Mouse (Mus musculus) C2C12 (cell line): Measurements from ENCODE around the gene Tmem86a. TPM values are rescaled to one million over a fixed set of nuclear protein-coding genes. Genes with fewer than 3 reads are reported as not detected.

Experiments used
- H3K27me3 ChIP-seq: one replicate; pipeline ENCODE4 v1.6.1; 2011; ENCODE audit not compliant: control insufficient read depth, insufficient read depth, insufficient read length
- H3K36me3 ChIP-seq: one replicate; pipeline ENCODE4 v1.6.1; 2011; ENCODE audit not compliant: control insufficient read depth, insufficient read depth
- H3K4me3 ChIP-seq: one replicate; pipeline ENCODE4 v1.5.1; 2011; ENCODE audit warnings: mild to moderate bottlenecking, control low read depth; ENCODE audit not compliant: poor library complexity, insufficient read depth, severe bottlenecking
- H3K79me2 ChIP-seq: one replicate; pipeline ENCODE4 v1.6.1; 2011; ENCODE audit not compliant: control insufficient read depth, insufficient read depth
- H3K79me3 ChIP-seq: one replicate; pipeline ENCODE4 v1.6.1; 2011; ENCODE audit warnings: low read depth, control low read depth
- H3ac ChIP-seq: one replicate; pipeline ENCODE3; 2011; ENCODE audit warnings: low read depth; ENCODE audit not compliant: control insufficient read depth, insufficient read length
- CEBPB ChIP-seq: IDR thresholded peaks from one replicate; pipeline ENCODE4 v1.6.1; 2011; ENCODE audit warnings: low read depth, mild to moderate bottlenecking, control low read depth, moderate library complexity
- CTCF ChIP-seq: IDR thresholded peaks from one replicate; pipeline ENCODE4 v1.5.1; 2011; ENCODE audit not compliant: control insufficient read depth, insufficient read depth, insufficient read length
- FOSL1 ChIP-seq: IDR thresholded peaks from one replicate; pipeline ENCODE4 v1.8.0; 2011; ENCODE audit warnings: mild to moderate bottlenecking, low read length; ENCODE audit not compliant: poor library complexity, insufficient read depth, severe bottlenecking
- MAX ChIP-seq: IDR thresholded peaks from one replicate; pipeline ENCODE4 v1.6.1; 2011; ENCODE audit warnings: mild to moderate bottlenecking, control low read depth
- MYOD1 ChIP-seq: IDR thresholded peaks from one replicate; pipeline ENCODE4 v1.6.1; 2011; ENCODE audit warnings: low read depth; ENCODE audit not compliant: control insufficient read depth, insufficient read length
- MYOG ChIP-seq: IDR thresholded peaks from one replicate; pipeline ENCODE4 v1.6.1; 2011; ENCODE audit not compliant: control insufficient read depth, insufficient read length; ENCODE audit errors: extremely low read depth
- USF1 ChIP-seq: IDR thresholded peaks from one replicate; pipeline ENCODE4 v1.6.1; 2011; ENCODE audit warnings: low read depth, mild to moderate bottlenecking, control low read depth, moderate library complexity
- polyA plus RNA-seq: library from polyadenylated mRNA; unstranded; fragments of >200 nt; fragmentation: generic; extraction: Trizol; gene quantifications from one replicate; pipeline ENCODE4 v1.2.1, GENCODE M21; 2012; ENCODE audit warnings: missing spikeins

Gene Tmem86a
- polyA plus RNA-seq, 1 experiment: 6.8 TPM

DNA sequence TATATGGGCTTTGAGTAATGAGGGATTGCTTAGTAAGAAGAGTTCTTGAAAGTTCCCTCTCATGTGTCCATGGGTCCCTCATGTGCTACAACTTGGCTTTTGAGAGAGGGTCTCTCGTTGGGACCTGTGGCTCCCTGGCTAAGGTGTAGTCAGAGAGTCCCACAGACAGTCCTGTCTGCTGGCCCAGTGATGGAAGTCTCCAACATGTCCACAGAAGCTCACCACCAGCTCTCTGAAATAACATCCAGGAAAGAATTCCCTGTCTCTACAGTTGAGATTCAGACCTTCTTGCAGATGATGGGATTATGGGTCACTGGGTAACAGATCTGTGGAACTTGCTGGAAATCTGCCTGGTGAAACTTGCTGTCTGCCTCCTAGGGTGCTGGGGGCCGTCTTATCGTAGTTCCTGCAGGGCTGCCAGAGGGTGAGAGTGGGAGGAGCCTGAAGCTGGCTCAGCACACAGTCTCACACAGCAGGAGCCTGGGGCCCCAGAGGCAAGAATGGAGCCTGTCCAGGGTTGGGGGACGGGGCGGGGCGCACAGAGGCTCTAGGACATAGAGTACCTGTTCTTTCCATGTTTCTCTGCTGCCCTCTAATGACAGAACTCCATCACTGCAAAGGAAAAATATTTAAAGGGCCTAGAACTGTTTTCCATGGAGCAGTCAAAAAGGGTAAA is 34.9 kb upstream of the Tmem86a start:
- no peaks in the 10 kb centered on the region for H3K79me3 ChIP-seq
- H3K4me3 ChIP-seq: no peak overlapping the region
- TF ChIP-seq FOSL1 (no peak), MYOG (no peak), MYOD1 (no peak), USF1 (no peak), CTCF (no peak), MAX (no peak), CEBPB (no peak)
- no peaks in the 10 kb centered on the region for H3K36me3 ChIP-seq
- H3K79me2 ChIP-seq: no peaks in the 10 kb centered on the region
- H3ac ChIP-seq: no peak overlapping the region
- no peaks in the 10 kb centered on the region for H3K27me3 ChIP-seq

DNA sequence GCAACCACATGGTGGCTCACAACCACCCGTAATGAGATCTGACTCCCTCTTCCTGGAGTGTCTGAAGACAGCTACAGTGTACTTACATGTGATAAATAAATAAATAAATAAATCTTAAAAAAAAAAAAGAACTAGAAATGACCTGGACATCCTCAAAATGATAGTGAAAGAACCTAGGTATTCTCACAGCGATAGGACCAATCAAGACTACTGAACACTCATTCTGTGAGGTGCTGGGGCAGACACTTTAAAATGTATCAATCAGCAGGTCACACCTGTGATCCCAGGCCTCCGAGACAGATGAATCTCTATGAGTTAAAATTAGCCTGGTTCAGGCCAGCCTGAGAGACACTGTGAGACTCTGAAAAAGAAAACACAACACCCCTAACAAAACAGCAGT is 33.8 kb upstream of the Tmem86a start:
- TF ChIP-seq USF1 (no peak), MYOD1 (no peak), MYOG (no peak), MAX (no peak), FOSL1 (no peak), CTCF (no peak), CEBPB (no peak)
- Histone ChIP-seq H3K4me3 (no peak overlapping the region), H3ac (no peak overlapping the region), H3K27me3 (no peaks in the 10 kb centered on the region), H3K79me3 (no peaks in the 10 kb centered on the region), H3K36me3 (no peaks in the 10 kb centered on the region), H3K79me2 (no peaks in the 10 kb centered on the region)

- Histone ChIP-seq H3K4me3 (no peak overlapping the region), H3K36me3 (no peaks in the 10 kb centered on the region), H3ac (no peak overlapping the region), H3K79me2 (no peaks in the 10 kb centered on the region), H3K27me3 (no peaks in the 10 kb centered on the region), H3K79me3 (no peaks in the 10 kb centered on the region)
- TF ChIP-seq USF1 (no peak), MAX (no peak)
These were observed 33.3 kb upstream of the Tmem86a start for GRCm38 (mm10) chr7:47017146-47017545.

- TF ChIP-seq MYOD1 (no peak), USF1 (no peak), CEBPB (no peak), CTCF (no peak), MYOG (no peak), MAX (no peak), FOSL1 (no peak)
These were observed 30.8 kb upstream of the Tmem86a start for GRCm38 (mm10) chr7:47019641-47020040.

DNA sequence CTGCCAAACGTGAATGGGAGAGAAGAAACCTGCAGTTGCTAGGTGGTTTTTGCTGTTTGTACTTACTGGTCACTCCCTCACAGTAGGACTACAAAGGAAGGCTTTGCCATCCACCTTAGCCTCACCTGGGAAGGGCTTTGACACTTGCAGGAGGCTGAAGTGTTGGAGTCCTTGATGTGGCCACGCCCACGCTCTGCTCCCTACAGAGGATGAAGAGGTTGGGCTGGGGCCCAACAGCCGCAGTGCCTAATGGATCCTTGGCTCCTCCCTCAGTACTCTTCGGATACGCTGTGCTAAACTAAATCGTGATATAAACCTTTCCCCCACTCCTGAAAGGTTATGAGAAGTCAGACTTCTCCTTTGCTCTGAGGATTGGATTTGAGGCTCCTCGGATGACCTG is 29.4 kb upstream of the Tmem86a start:
- Histone ChIP-seq H3K27me3 (no peaks in the 10 kb centered on the region), H3K79me2 (no peaks in the 10 kb centered on the region), H3ac (no peak overlapping the region), H3K4me3 (no peak overlapping the region), H3K36me3 (no peaks in the 10 kb centered on the region), H3K79me3 (no peaks in the 10 kb centered on the region)
- TF ChIP-seq MYOD1 (no peak), FOSL1 (no peak), USF1 (no peak), CEBPB (no peak), MAX (no peak), CTCF (no peak), MYOG (no peak)

More at GRCm38 (mm10) chr7:47019641-47020040, 30.8 kb upstream of the Tmem86a start:
- no peaks in the 10 kb centered on the region for H3K79me2 ChIP-seq
- no peaks in the 10 kb centered on the region for H3K79me3 ChIP-seq
- no peak overlapping the region for H3K4me3 ChIP-seq
- H3K36me3 ChIP-seq: no peaks in the 10 kb centered on the region
- H3ac ChIP-seq: no peak overlapping the region
- H3K27me3 ChIP-seq: no peaks in the 10 kb centered on the region

GRCm38 (mm10) chr7:47022482-47022881 is 27.9 kb upstream of the Tmem86a start:
- H3K79me3 ChIP-seq: no peaks in the 10 kb centered on the region
- no peaks in the 10 kb centered on the region for H3K79me2 ChIP-seq
- H3ac ChIP-seq: no peak overlapping the region
- H3K4me3 ChIP-seq: no peak overlapping the region
- TF ChIP-seq USF1: peak; percentile 2
- no peak for TF ChIP-seq CEBPB
- H3K27me3 ChIP-seq: no peaks in the 10 kb centered on the region
- H3K36me3 ChIP-seq: no peaks in the 10 kb centered on the region
